Mouse (Mus musculus) kidney, postnatal 25 days (tissue): ENCODE measurements at regions not wholly inside any gene's neighbourhood (a gene's known extent, or its start where the extent isn't known, plus 50 kb on each side); places are given as distances from the start of the nearest gene placed in this dataset.

ENCODE experiments used
- DNase-seq, 2 experiments: peaks; one replicate each; pipeline ENCODE4 v3.0.0; 2021; ENCODE audit warnings: mixed read lengths in 2 of 2

GRCm38 (mm10) chrX:85971973-85972372 lies 72.0 kb upstream of the Samt3 start:
- DNase-seq, result no peak

DNA sequence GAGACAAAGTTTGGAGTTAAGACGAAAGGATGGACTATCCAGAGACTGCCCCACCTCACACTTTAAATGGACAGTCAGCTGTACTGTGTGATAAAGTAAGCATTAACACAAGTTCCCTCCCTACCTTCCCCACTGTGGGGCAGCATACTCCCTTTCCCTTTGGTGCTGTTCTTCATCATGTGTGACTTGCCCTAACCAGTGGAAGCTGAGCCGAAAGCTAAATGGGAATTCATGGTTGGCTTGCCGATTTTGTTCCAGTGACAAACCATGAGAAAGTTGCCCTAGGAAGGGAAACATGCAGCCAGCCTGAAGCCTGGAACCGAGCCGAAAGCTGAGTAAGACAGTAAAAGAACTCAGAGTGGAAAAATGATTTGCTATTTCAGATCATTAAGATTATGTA lies 62.9 kb upstream of the Samt3 start:
- peak in 1 of 2 experiments; percentile 1 for DNase-seq
